Mouse (Mus musculus): ENCODE measurements at regions not wholly inside any gene's neighbourhood (a gene's known extent, or its start where the extent isn't known, plus 50 kb on each side); places are given as distances from the start of the nearest gene placed in this dataset.

DNA sequence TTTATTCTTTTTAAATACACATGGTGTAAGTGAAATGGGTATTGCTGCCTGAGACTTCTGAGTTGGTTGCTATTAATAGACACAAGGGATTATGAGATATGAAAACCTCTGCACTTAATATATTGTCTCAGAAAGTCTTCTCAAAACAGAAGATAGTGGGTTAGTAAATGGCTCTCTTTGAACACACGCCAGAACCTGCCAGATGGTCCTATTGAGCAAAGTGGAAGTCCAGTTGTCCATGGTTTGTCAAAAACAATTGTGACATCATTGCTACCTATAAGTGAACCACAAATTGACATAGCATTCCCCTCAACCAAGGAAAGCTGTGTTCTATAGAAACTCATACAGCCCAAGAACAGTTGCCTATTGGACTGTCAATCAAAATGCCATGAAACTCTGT, 98.5 kb upstream of the 4930583I09Rik start:
- 58% methylated on average over 1 of the region's 1 CpGs for WGBS

DNA sequence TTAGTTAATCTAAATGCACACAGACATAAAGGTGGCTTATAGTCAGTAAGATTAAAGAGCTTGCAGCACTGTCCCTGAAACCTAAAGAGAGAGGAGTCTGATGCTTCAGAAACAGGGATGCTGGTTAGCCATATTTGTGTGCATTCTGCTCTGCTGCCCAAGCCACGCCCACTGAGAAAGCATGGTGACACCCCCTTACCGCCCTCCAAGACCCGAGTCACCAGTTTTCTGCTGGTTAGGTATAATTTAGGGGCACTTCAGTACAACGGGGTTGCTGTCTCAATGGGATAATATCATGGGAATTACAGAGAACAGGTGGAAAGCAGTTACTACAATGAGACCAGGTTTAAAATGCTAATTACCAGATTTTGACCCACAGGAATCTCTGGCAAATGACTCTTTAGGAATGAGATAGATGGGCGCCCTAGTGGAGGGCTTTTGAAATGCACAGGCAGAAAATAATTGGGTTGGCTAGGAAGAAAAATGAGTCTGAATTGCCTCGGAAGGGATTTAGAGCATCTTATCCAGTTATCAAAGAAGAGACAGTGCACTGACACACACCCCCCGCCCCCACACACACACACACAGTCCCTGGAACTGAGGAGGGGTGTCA, 95.1 kb upstream of the 4930583I09Rik start:
- WGBS, result 54% methylated on average over 7 of the region's 7 CpGs
- H3K4me2 ChIP-seq (ENCODE audit: low read length), result no peak overlapping the region
- H3K9me3 ChIP-seq (ENCODE audit: control insufficient read depth, low read length), result no peaks in the 10 kb centered on the region
- no peak overlapping the region for H3K9ac ChIP-seq (ENCODE audit: low read length)
- no peaks in the 10 kb centered on the region for H3K27me3 ChIP-seq (ENCODE audit: control insufficient read depth, insufficient read depth, low read length)
- H3K4me3 ChIP-seq (ENCODE audit: control insufficient read depth in 1 of 2, insufficient read depth in 1 of 2, low read depth in 1 of 2, low read length in 2 of 2), result no peak overlapping the region
- no peak for ATAC-seq (ENCODE audit: insufficient number of reproducible peaks, insufficient read depth, low FRiP score, low read depth)
- H3K36me3 ChIP-seq (ENCODE audit: control insufficient read depth, insufficient read depth, low read length), result no peaks in the 10 kb centered on the region
- no peaks in the 10 kb centered on the region; a peak in 1 of 4 replicates for H3K4me1 ChIP-seq (ENCODE audit: control insufficient read depth in 2 of 2, insufficient read depth in 2 of 2, low read length in 2 of 2)
- no peak overlapping the region for H3K27ac ChIP-seq (replicated peaks in 1 of 2; ENCODE audit: control insufficient read depth in 1 of 2, insufficient read depth in 1 of 2, low read depth in 2 of 2, low read length in 2 of 2)

More for the DNA sequence above, 98.5 kb upstream of the 4930583I09Rik start:
- Histone ChIP-seq H3K27me3 (ENCODE audit: control insufficient read depth, insufficient read depth, low read length) (no peaks in the 10 kb centered on the region), H3K4me2 (ENCODE audit: low read length) (no peak overlapping the region), H3K4me3 (ENCODE audit: control insufficient read depth in 1 of 2, insufficient read depth in 1 of 2, low read depth in 1 of 2, low read length in 2 of 2) (no peak overlapping the region), H3K36me3 (ENCODE audit: control insufficient read depth, insufficient read depth, low read length) (no peaks in the 10 kb centered on the region), H3K27ac (replicated peaks in 1 of 2; ENCODE audit: control insufficient read depth in 1 of 2, insufficient read depth in 1 of 2, low read depth in 2 of 2, low read length in 2 of 2) (no peak overlapping the region), H3K4me1 (ENCODE audit: control insufficient read depth in 2 of 2, insufficient read depth in 2 of 2, low read length in 2 of 2) (peaks cover 0 to 6% of the 10 kb centered on the region in 2 experiments; a peak in 3 of 4 replicates), H3K9me3 (ENCODE audit: control insufficient read depth, low read length) (no peaks in the 10 kb centered on the region), H3K9ac (ENCODE audit: low read length) (no peak overlapping the region)
- no peak for ATAC-seq (ENCODE audit: insufficient number of reproducible peaks, insufficient read depth, low FRiP score, low read depth)

DNA sequence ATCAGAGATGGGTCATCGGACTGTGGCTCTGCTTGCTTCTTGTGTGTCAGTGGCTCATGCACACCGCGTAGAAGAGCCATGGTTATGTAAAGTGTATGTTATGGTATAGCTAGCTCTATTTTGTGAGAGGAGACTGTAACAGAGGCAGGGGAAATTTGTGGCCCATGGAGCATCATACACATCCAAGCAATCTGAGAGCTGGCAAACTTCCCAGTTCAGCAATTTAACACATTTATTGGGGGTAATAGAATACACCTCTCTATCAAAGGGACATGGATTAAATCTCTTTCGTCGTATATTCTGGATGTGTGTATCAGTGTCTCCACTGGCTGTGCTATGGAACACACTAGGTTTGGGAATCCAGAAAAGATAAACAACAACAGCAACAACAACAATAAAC, 87.9 kb upstream of the 4930583I09Rik start:
- H3K36me3 ChIP-seq (ENCODE audit: control insufficient read depth, insufficient read depth, low read length), result no peaks in the 10 kb centered on the region
- H3K4me1 ChIP-seq (ENCODE audit: control insufficient read depth in 2 of 2, insufficient read depth in 2 of 2, low read length in 2 of 2), result no peaks in the 10 kb centered on the region
- WGBS, result 85% methylated on average over 5 of the region's 5 CpGs
- no peak overlapping the region for H3K4me3 ChIP-seq (ENCODE audit: control insufficient read depth in 1 of 2, insufficient read depth in 1 of 2, low read depth in 1 of 2, low read length in 2 of 2)
- H3K9me3 ChIP-seq (ENCODE audit: control insufficient read depth, low read length), result no peaks in the 10 kb centered on the region
- no peak overlapping the region for H3K9ac ChIP-seq (ENCODE audit: low read length)
- no peak overlapping the region for H3K4me2 ChIP-seq (ENCODE audit: low read length)
- no peak for ATAC-seq (ENCODE audit: insufficient number of reproducible peaks, insufficient read depth, low FRiP score, low read depth)
- H3K27me3 ChIP-seq (ENCODE audit: control insufficient read depth, insufficient read depth, low read length), result no peaks in the 10 kb centered on the region
- no peak overlapping the region for H3K27ac ChIP-seq (replicated peaks in 1 of 2; ENCODE audit: control insufficient read depth in 1 of 2, insufficient read depth in 1 of 2, low read depth in 2 of 2, low read length in 2 of 2)

DNA sequence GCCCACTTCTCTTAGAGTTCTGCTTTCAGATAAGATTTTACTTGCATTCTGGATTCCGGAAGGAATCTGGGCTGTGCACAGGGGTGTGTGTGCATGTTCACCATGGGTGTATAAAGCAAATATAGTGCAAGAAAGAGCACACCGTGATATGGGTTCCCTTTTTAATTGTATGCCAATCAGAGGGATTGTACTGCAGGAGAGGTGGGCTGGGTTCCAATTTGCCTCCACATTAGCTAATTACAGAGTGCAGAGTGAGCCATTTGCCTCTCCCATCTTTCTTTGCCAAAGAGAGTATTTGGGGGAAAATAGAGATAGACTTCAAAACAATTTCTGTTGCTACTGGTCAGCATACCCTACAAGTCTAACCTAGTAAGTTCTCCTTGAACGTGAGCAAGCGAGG, 86.4 kb upstream of the 4930583I09Rik start:
- no peaks in the 10 kb centered on the region for H3K27me3 ChIP-seq (ENCODE audit: control insufficient read depth, insufficient read depth, low read length)
- no peaks in the 10 kb centered on the region for H3K4me1 ChIP-seq (ENCODE audit: control insufficient read depth in 2 of 2, insufficient read depth in 2 of 2, low read length in 2 of 2)
- 58% methylated on average over 4 of the region's 4 CpGs for WGBS
- no peaks in the 10 kb centered on the region for H3K9me3 ChIP-seq (ENCODE audit: control insufficient read depth, low read length)
- H3K9ac ChIP-seq (ENCODE audit: low read length), result no peak overlapping the region
- no peak for ATAC-seq (ENCODE audit: insufficient number of reproducible peaks, insufficient read depth, low FRiP score, low read depth)
- no peak overlapping the region for H3K4me2 ChIP-seq (ENCODE audit: low read length)
- no peaks in the 10 kb centered on the region for H3K36me3 ChIP-seq (ENCODE audit: control insufficient read depth, insufficient read depth, low read length)
- H3K27ac ChIP-seq (replicated peaks in 1 of 2; ENCODE audit: control insufficient read depth in 1 of 2, insufficient read depth in 1 of 2, low read depth in 2 of 2, low read length in 2 of 2), result no peak overlapping the region
- no peak overlapping the region for H3K4me3 ChIP-seq (ENCODE audit: control insufficient read depth in 1 of 2, insufficient read depth in 1 of 2, low read depth in 1 of 2, low read length in 2 of 2)

DNA sequence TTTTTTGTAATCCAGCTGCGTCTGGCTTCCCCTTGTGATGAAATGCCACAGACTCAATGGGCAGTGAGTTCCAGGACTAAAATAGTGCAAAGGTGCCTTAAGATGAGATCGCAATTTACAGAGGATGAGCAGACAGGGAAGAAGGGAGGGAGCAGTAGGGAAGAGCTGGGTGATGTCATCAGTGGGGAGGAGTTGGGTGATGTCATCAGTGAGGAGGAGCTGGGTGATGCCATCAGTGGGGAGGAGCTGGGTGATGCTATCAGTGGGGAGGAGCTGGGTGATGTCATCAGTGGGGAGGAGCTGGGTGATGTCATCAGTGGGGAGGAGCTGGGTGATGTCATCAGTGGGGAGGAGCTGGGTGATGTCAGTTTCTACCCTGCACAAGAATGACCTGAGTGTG, 84.4 kb upstream of the 4930583I09Rik start:
- H3K4me3 ChIP-seq (ENCODE audit: control insufficient read depth in 1 of 2, insufficient read depth in 1 of 2, low read depth in 1 of 2, low read length in 2 of 2), result no peak overlapping the region
- no peak overlapping the region for H3K9ac ChIP-seq (ENCODE audit: low read length)
- no peak overlapping the region for H3K4me2 ChIP-seq (ENCODE audit: low read length)
- no peaks in the 10 kb centered on the region; a peak in 1 of 4 replicates for H3K4me1 ChIP-seq (ENCODE audit: control insufficient read depth in 2 of 2, insufficient read depth in 2 of 2, low read length in 2 of 2)
- H3K27ac ChIP-seq (replicated peaks in 1 of 2; ENCODE audit: control insufficient read depth in 1 of 2, insufficient read depth in 1 of 2, low read depth in 2 of 2, low read length in 2 of 2), result no peak overlapping the region
- 68% methylated on average over 2 of the region's 2 CpGs for WGBS
- no peaks in the 10 kb centered on the region for H3K27me3 ChIP-seq (ENCODE audit: control insufficient read depth, insufficient read depth, low read length)
- no peaks in the 10 kb centered on the region for H3K9me3 ChIP-seq (ENCODE audit: control insufficient read depth, low read length)
- no peaks in the 10 kb centered on the region for H3K36me3 ChIP-seq (ENCODE audit: control insufficient read depth, insufficient read depth, low read length)
- no peak for ATAC-seq (ENCODE audit: insufficient number of reproducible peaks, insufficient read depth, low FRiP score, low read depth)

DNA sequence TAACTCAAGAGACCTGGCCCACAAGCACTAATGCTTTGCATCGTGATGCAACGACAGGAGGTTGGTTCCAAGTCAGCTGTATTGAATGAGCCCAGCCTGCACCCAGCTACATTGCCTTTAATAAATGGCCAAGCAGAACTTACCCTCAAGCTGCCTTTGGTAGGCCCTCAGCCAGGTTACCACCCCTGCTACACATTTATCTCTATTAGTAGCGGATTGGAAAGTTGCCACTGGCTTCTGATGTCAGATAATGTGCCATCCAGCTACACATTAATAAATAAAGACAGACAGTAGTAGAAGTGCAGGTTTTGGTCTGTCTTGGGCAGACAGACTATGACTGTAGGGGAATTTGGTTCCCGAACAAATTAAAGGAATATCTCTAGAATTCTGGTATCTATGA, 82.0 kb upstream of the 4930583I09Rik start:
- Histone ChIP-seq H3K4me3 (ENCODE audit: control insufficient read depth in 1 of 2, insufficient read depth in 1 of 2, low read depth in 1 of 2, low read length in 2 of 2) (no peak overlapping the region), H3K9me3 (ENCODE audit: control insufficient read depth, low read length) (no peaks in the 10 kb centered on the region), H3K9ac (ENCODE audit: low read length) (no peak overlapping the region), H3K36me3 (ENCODE audit: control insufficient read depth, insufficient read depth, low read length) (no peaks in the 10 kb centered on the region), H3K4me1 (ENCODE audit: control insufficient read depth in 2 of 2, insufficient read depth in 2 of 2, low read length in 2 of 2) (peaks cover 6 to 20% of the 10 kb centered on the region in 2 experiments), H3K4me2 (ENCODE audit: low read length) (no peak overlapping the region), H3K27ac (replicated peaks in 1 of 2; ENCODE audit: control insufficient read depth in 1 of 2, insufficient read depth in 1 of 2, low read depth in 2 of 2, low read length in 2 of 2) (no peak overlapping the region), H3K27me3 (ENCODE audit: control insufficient read depth, insufficient read depth, low read length) (no peaks in the 10 kb centered on the region)
- 80% methylated on average over 4 of the region's 4 CpGs for WGBS
- ATAC-seq (ENCODE audit: insufficient number of reproducible peaks, insufficient read depth, low FRiP score, low read depth), result no peak

DNA sequence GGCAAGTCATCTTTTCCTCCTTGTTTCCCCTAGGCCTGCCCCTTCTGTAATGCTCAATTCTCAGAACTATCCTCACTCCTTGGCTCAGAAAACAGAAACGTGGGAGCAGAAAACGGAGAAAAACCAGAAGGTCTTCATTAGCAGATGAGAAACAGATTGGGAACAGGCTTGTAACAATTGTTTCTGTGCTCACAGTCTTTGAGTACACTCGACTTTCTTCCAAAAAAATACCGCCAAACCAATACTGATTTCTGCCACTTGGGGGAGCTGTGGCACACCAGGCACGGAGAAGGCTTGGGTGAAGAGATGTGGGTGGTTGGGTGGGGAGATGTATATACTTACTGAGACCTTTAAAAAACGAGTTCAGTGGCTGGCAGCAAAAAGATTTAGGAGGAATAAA, 80.8 kb upstream of the 4930583I09Rik start:
- H3K36me3 ChIP-seq (ENCODE audit: control insufficient read depth, insufficient read depth, low read length), result no peaks in the 10 kb centered on the region
- no peak for ATAC-seq (ENCODE audit: insufficient number of reproducible peaks, insufficient read depth, low FRiP score, low read depth)
- no peak overlapping the region for H3K9ac ChIP-seq (ENCODE audit: low read length)
- peaks cover 6 to 20% of the 10 kb centered on the region in 2 experiments for H3K4me1 ChIP-seq (ENCODE audit: control insufficient read depth in 2 of 2, insufficient read depth in 2 of 2, low read length in 2 of 2)
- H3K9me3 ChIP-seq (ENCODE audit: control insufficient read depth, low read length), result no peaks in the 10 kb centered on the region
- no peak overlapping the region for H3K27ac ChIP-seq (replicated peaks in 1 of 2; ENCODE audit: control insufficient read depth in 1 of 2, insufficient read depth in 1 of 2, low read depth in 2 of 2, low read length in 2 of 2)
- no peaks in the 10 kb centered on the region for H3K27me3 ChIP-seq (ENCODE audit: control insufficient read depth, insufficient read depth, low read length)
- WGBS, result 69% methylated on average over 6 of the region's 6 CpGs
- no peak overlapping the region for H3K4me2 ChIP-seq (ENCODE audit: low read length)
- no peak overlapping the region for H3K4me3 ChIP-seq (ENCODE audit: control insufficient read depth in 1 of 2, insufficient read depth in 1 of 2, low read depth in 1 of 2, low read length in 2 of 2)

DNA sequence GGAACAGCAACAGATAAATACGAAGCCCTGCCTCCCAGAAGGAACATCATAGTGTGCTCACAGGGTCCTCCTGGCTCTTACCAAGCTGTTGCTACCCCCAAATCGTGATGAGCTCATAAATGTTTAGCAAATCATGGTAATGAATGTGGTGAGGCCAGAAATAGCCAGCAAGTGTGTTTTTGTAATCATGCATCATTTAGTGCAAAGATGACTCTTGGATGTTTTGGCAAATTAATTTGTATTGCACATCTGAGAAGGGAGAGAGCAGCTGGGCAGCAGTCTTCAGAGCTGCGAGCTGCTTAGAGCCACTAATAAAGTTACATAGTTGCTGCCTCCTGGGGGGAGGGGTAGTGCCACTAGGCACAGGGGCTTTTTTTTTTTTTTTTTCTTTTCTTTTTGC, 79.8 kb upstream of the 4930583I09Rik start:
- no peak for ATAC-seq (ENCODE audit: insufficient number of reproducible peaks, insufficient read depth, low FRiP score, low read depth)
- no peaks in the 10 kb centered on the region for H3K27me3 ChIP-seq (ENCODE audit: control insufficient read depth, insufficient read depth, low read length)
- H3K9ac ChIP-seq (ENCODE audit: low read length), result no peak overlapping the region
- no peak overlapping the region for H3K4me3 ChIP-seq (ENCODE audit: control insufficient read depth in 1 of 2, insufficient read depth in 1 of 2, low read depth in 1 of 2, low read length in 2 of 2)
- H3K4me2 ChIP-seq (ENCODE audit: low read length), result no peak overlapping the region
- no peak overlapping the region for H3K27ac ChIP-seq (replicated peaks in 1 of 2; ENCODE audit: control insufficient read depth in 1 of 2, insufficient read depth in 1 of 2, low read depth in 2 of 2, low read length in 2 of 2)
- peaks cover 6 to 20% of the 10 kb centered on the region in 2 experiments for H3K4me1 ChIP-seq (ENCODE audit: control insufficient read depth in 2 of 2, insufficient read depth in 2 of 2, low read length in 2 of 2)
- 60% methylated on average over 3 of the region's 3 CpGs for WGBS
- H3K36me3 ChIP-seq (ENCODE audit: control insufficient read depth, insufficient read depth, low read length), result no peaks in the 10 kb centered on the region
- no peaks in the 10 kb centered on the region for H3K9me3 ChIP-seq (ENCODE audit: control insufficient read depth, low read length)
